8 mouse cellular contexts compared by ENCODE assay signal in genomic region chr10:120478164-120478563, GRCm38 (mm10). TPM values are rescaled to one million over a fixed set of nuclear protein-coding genes. Genes with fewer than 3 reads are reported as not detected.
DNase-seq lines count a peak whose midpoint lies in the region; ATAC-seq lines count a peak whose summit lies in the region.

No protein-coding gene starts in this region.

- H3K9ac ChIP-seq in forebrain, embryonic 11.5 days (ENCODE audit: low read length): peak overlapping the region; percentile 100
- peak overlapping the region; percentile 100 for H3K9ac ChIP-seq in intestine, embryonic 14.5 days (ENCODE audit: low read length)

- no peaks in the 10 kb centered on the region for H3K36me3 ChIP-seq in forebrain, embryonic 11.5 days (ENCODE audit: control insufficient read depth, insufficient read depth, low read length)
- no peaks in the 10 kb centered on the region for H3K36me3 ChIP-seq in intestine, embryonic 14.5 days (ENCODE audit: control insufficient read depth, insufficient read depth, low read length)
- no peaks in the 10 kb centered on the region for H3K36me3 ChIP-seq in megakaryocyte, embryonic 14.5 days (replicated peaks; ENCODE audit: low read length)

- peaks cover 4% of the 10 kb centered on the region; the same call in 1 of the 2 replicates for H3K4me1 ChIP-seq in forebrain, embryonic 11.5 days (replicated peaks; ENCODE audit: control insufficient read depth, insufficient read depth, low read length)
- H3K4me1 ChIP-seq in intestine, embryonic 14.5 days (replicated peaks; ENCODE audit: control insufficient read depth, insufficient read depth, low read length): 0 out of 2 replicates have a peak, but pooled peaks cover 5% of the 10 kb centered on the region
- peaks cover 40% of the 10 kb centered on the region for H3K4me1 ChIP-seq in megakaryocyte, embryonic 14.5 days

- no peaks in the 10 kb centered on the region for H3K9me3 ChIP-seq in forebrain, embryonic 11.5 days (ENCODE audit: control insufficient read depth, low read length)
- no peaks in the 10 kb centered on the region for H3K9me3 ChIP-seq in intestine, embryonic 14.5 days (ENCODE audit: control insufficient read depth, low read length)
- H3K9me3 ChIP-seq in megakaryocyte, embryonic 14.5 days: no peaks in the 10 kb centered on the region

- H3K27me3 ChIP-seq in forebrain, embryonic 11.5 days (ENCODE audit: control insufficient read depth, insufficient read depth, low read length): no peaks in the 10 kb centered on the region
- H3K27me3 ChIP-seq in intestine, embryonic 14.5 days (replicated peaks; ENCODE audit: control insufficient read depth, insufficient read depth, low read length): no peaks in the 10 kb centered on the region
- peaks cover 42% of the 10 kb centered on the region for H3K27me3 ChIP-seq in megakaryocyte, embryonic 14.5 days (replicated peaks)

- ATAC-seq in forebrain, embryonic 11.5 days (replicated peaks; ENCODE audit: low FRiP score): no peak
- no peak for ATAC-seq in intestine, embryonic 14.5 days (replicated peaks; ENCODE audit: low FRiP score, low TSS enrichment, low read depth)

- peak overlapping the region; percentile 90 for H3K4me3 ChIP-seq in forebrain, embryonic 11.5 days (ENCODE audit: low read depth, low read length)
- peak overlapping the region; percentile 91 for H3K4me3 ChIP-seq in intestine, embryonic 14.5 days (ENCODE audit: low read depth, low read length)
- peak overlapping the region; percentile 84 for H3K4me3 ChIP-seq in megakaryocyte, embryonic 14.5 days (replicated peaks)

- H3K4me2 ChIP-seq in forebrain, embryonic 11.5 days (ENCODE audit: low read depth, low read length, severe bottlenecking): peak overlapping the region; percentile 88
- H3K4me2 ChIP-seq in intestine, embryonic 14.5 days (ENCODE audit: low read length): peak overlapping the region; percentile 93

- WGBS in forebrain, embryonic 11.5 days: under 1% methylated on average over 16 of the region's 16 CpGs
- under 1% methylated on average over 16 of the region's 16 CpGs for WGBS in intestine, embryonic 14.5 days

- no peak overlapping the region for H3K27ac ChIP-seq in forebrain, embryonic 11.5 days (ENCODE audit: low read depth, low read length)
- H3K27ac ChIP-seq in intestine, embryonic 14.5 days (ENCODE audit: low read depth): peak overlapping the region; percentile 97

- DNase-seq in right cerebral cortex, postnatal 25 days: peak; percentile 3
- no peak for DNase-seq in right cerebral cortex, postnatal 14 days
- DNase-seq in forebrain, embryonic 11.5 days (ENCODE audit: low spot score): peak; percentile 64
- peak; percentile 79 for DNase-seq in intestine, embryonic 14.5 days (ENCODE audit: low spot score)
- DNase-seq in spleen, postnatal 10 days (ENCODE audit: low spot score in 2 of 2): no peak
- no peak for DNase-seq in testis, postnatal 10 days (ENCODE audit: low spot score)
- DNase-seq in natural killer cell, adult 2 months (ENCODE audit: low spot score in 2 of 2): no peak

RNA-seq across cellular contexts. Expression of gene Hmga2, which starts 1.9 kb away (rescaled TPM):
- 84.3 and 91.9 TPM in 2 replicates for polyA plus RNA-seq in forebrain, embryonic 11.5 days (2014; fragmentation: Nextera tagmentation; extraction: Ambion mirVana)
- polyA plus RNA-seq in intestine, embryonic 14.5 days (2014; fragmentation: Nextera tagmentation; extraction: Ambion mirVana): 61.0 and 68.0 TPM in 2 replicates
- 5.4 and 7.0 TPM in 2 replicates for polyA plus RNA-seq in megakaryocyte, embryonic 14.5 days (2012; ENCODE audit: insufficient read depth, low replicate concordance)

Comparison
In these comparisons a context has a peak if more than half of its experiments do, and no peak if none do; other contexts are left out.
1. DNase-seq: peak in right cerebral cortex, postnatal 25 days (single experiment), forebrain, embryonic 11.5 days (single experiment) and intestine, embryonic 14.5 days (single experiment); none in right cerebral cortex, postnatal 14 days (single experiment), spleen, postnatal 10 days (0 of 2), testis, postnatal 10 days (single experiment) and natural killer cell, adult 2 months (0 of 2).
2. Peak in every context shown above with its lines, with median percentiles within 50 percentile points of each other: H3K4me3 ChIP-seq.